Mouse (Mus musculus) heart, embryonic 11.5 days (tissue): ENCODE results near the gene Rnf227. TPM values are rescaled to one million over a fixed set of nuclear protein-coding genes. Genes with fewer than 3 reads are reported as not detected.

Experiments
- polyA plus RNA-seq: library from polyadenylated mRNA; unstranded; fragments of >200 nt; fragmentation: Nextera tagmentation; extraction: Ambion mirVana; gene quantifications from 2 replicates; pipeline ENCODE4 v1.2.1, GENCODE M21; 2014

The Rnf227 gene
- polyA plus RNA-seq, 1 experiment from 2014 or later = 7.8 TPM

Other genes starting within 250 kb of the Rnf227 start
- gene Per1, start 245.2 kb upstream of the Rnf227 start, polyA plus RNA-seq = 6.2 and 6.3 TPM in 2 replicates
- gene Hes7, start 220.1 kb upstream of the Rnf227 start, polyA plus RNA-seq = 0.35 and 0.64 TPM in 2 replicates
- gene 9130213A22Rik, start 217.9 kb upstream of the Rnf227 start, polyA plus RNA-seq = 0.32 and 0.49 TPM in 2 replicates
- 0.37 and 0.39 TPM in 2 replicates for gene Aloxe3, start 214.6 kb upstream of the Rnf227 start, polyA plus RNA-seq
- not detected in 2 replicates for gene Alox12b, start 183.5 kb upstream of the Rnf227 start, polyA plus RNA-seq
- 1.1 and 2.0 TPM in 2 replicates for gene Alox8, start 142.6 kb upstream of the Rnf227 start, polyA plus RNA-seq
- gene Gucy2e, start 103.4 kb upstream of the Rnf227 start, polyA plus RNA-seq = 0.13 and 0.17 TPM in 2 replicates
- 10.1 and 13.1 TPM in 2 replicates for gene Cntrob, start 16.7 kb upstream of the Rnf227 start, polyA plus RNA-seq
- 189 and 202 TPM in 2 replicates for gene Trappc1, start 16.5 kb upstream of the Rnf227 start, polyA plus RNA-seq
- gene Kcnab3, start 14.2 kb upstream of the Rnf227 start, polyA plus RNA-seq = 0.56 and 0.70 TPM in 2 replicates
- 15.5 and 21.8 TPM in 2 replicates for gene Chd3, start 28.9 kb downstream of the Rnf227 start, polyA plus RNA-seq
- gene Naa38, start 55.0 kb downstream of the Rnf227 start, polyA plus RNA-seq = 166 and 170 TPM in 2 replicates
- 19.6 and 25.0 TPM in 2 replicates for gene Cyb5d1, start 55.2 kb downstream of the Rnf227 start, polyA plus RNA-seq
- 30.5 and 31.7 TPM in 2 replicates for gene Tmem88, start 57.8 kb downstream of the Rnf227 start, polyA plus RNA-seq
- 21.5 and 25.1 TPM in 2 replicates for gene Kdm6b, start 73.2 kb downstream of the Rnf227 start, polyA plus RNA-seq
- gene Dnah2, start 208.6 kb downstream of the Rnf227 start, polyA plus RNA-seq = 0.20 and 1.3 TPM in 2 replicates
- 15.2 and 19.0 TPM in 2 replicates for gene Efnb3, start 219.7 kb downstream of the Rnf227 start, polyA plus RNA-seq
- gene Wrap53, start 239.8 kb downstream of the Rnf227 start, polyA plus RNA-seq = 20.3 and 22.9 TPM in 2 replicates
- gene Trp53, start 239.9 kb downstream of the Rnf227 start, polyA plus RNA-seq = 103 and 107 TPM in 2 replicates